Mouse (Mus musculus) monocyte, adult 5-6 weeks (primary cell): ENCODE results near the gene Ugt1a8. TPM values are rescaled to one million over a fixed set of nuclear protein-coding genes. Genes with fewer than 3 reads are reported as not detected.
"Not testable (repeated sequence)": the region's sequence is repeated elsewhere in the genome, so short reads cannot be mapped to it uniquely, and the experiment has no call there.

Experiments used
- ATAC-seq: fragments of 153-309, 156-312 bp; replicated peaks from 2 replicates; pipeline ENCODE4 v1.8.0; 2017; ENCODE audit warnings: mild to moderate bottlenecking; ENCODE audit not compliant: low TSS enrichment, insufficient number of reproducible peaks, severe bottlenecking, poor library complexity, low FRiP score
- total RNA-seq: library from RNA; stranded (forward); fragments of 200-1000, 200-491, 200-594 nt; gene quantifications from 3 replicates; pipeline ENCODE4 v1.2.3, GENCODE M21; 2017

Gene Ugt1a8
- total RNA-seq, 1 experiment from 2014 or later = not detected

- 0 out of 2 replicates have a peak, but pooled peaks have one; percentile 1 for ATAC-seq
Measured at GRCm38 (mm10) chr1:88214462-88214952, 126.9 kb downstream of the Ugt1a8 start.

- ATAC-seq = no peak
Measured at GRCm38 (mm10) chr1:88215466-88216380, 128.1 kb downstream of the Ugt1a8 start.

- ATAC-seq = no peak
Measured at GRCm38 (mm10) chr1:88216551-88216950, 128.9 kb downstream of the Ugt1a8 start.

GRCm38 (mm10) chr1:88217144-88217543, 129.5 kb downstream of the Ugt1a8 start:
- no peak for ATAC-seq

- ATAC-seq = no peak
Measured at GRCm38 (mm10) chr1:88217576-88217975, 130.0 kb downstream of the Ugt1a8 start.

- ATAC-seq = no peak
Measured at GRCm38 (mm10) chr1:88218051-88218450, 130.4 kb downstream of the Ugt1a8 start.

- ATAC-seq = no peak
Measured at GRCm38 (mm10) chr1:88218591-88218990, 131.0 kb downstream of the Ugt1a8 start.

- no peak for ATAC-seq
Measured at GRCm38 (mm10) chr1:88219054-88219453, 131.4 kb downstream of the Ugt1a8 start.

GRCm38 (mm10) chr1:88220336-88220735, 132.7 kb downstream of the Ugt1a8 start:
- no peak for ATAC-seq

GRCm38 (mm10) chr1:88222216-88222615, 134.6 kb downstream of the Ugt1a8 start:
- ATAC-seq = no peak

- ATAC-seq = not testable (repeated sequence)
Measured at GRCm38 (mm10) chr1:88223011-88223515, 135.4 kb downstream of the Ugt1a8 start.

GRCm38 (mm10) chr1:88223591-88223990, 136.0 kb downstream of the Ugt1a8 start:
- no peak for ATAC-seq

- ATAC-seq = no peak
Measured at GRCm38 (mm10) chr1:88224029-88224776, 136.6 kb downstream of the Ugt1a8 start.

- not testable (repeated sequence) for ATAC-seq
Measured at GRCm38 (mm10) chr1:88225301-88225700, 137.7 kb downstream of the Ugt1a8 start.

- ATAC-seq = no peak
Measured at GRCm38 (mm10) chr1:88225741-88226140, 138.1 kb downstream of the Ugt1a8 start.

GRCm38 (mm10) chr1:88226670-88227379, 139.2 kb downstream of the Ugt1a8 start, which contains the start of gene Mroh2a:
Gene Mroh2a (plus strand): TSS chr1:88226986.
- ATAC-seq = 0 out of 2 replicates have a peak, but pooled peaks have one; percentile 16

- ATAC-seq = 0 out of 2 replicates have a peak, but pooled peaks have one; percentile 3
Measured at GRCm38 (mm10) chr1:88227482-88227881, 139.9 kb downstream of the Ugt1a8 start.

- ATAC-seq = 0 out of 2 replicates have a peak, but pooled peaks have one; percentile 1
Measured at GRCm38 (mm10) chr1:88228121-88228520, 140.5 kb downstream of the Ugt1a8 start.
